In the genomic region with DNA sequence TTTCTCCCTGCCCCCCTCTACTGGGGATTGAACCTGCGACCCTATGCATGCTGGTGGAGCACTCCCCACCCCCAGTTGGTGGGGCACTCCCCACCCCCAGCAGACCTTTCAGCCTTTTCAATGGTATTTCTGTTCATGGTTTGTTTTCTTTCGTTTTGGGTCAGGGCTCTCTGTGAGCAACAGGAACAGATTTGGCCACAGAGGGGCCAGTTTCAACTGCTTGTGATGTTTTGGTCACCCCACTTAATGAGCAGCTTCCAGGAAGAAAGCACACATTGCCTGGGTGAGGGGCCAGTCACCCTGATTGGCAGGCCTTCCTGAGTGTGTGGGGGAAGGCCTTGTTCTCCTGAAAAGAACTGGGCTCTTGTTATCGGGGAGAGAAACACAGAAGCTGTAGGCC, we compare ENCODE assay signal across 12 mouse cellular contexts.
DNase-seq lines count a peak whose midpoint lies in the region; ATAC-seq and TF ChIP-seq lines count a peak whose summit lies in the region.
"Had no signal": no experiment of that assay in that cellular context is flagged by ENCODE, and none has a peak within 500 bp of the region (broad histone marks: within the 10 kb centered on the region; RNA-seq: fewer than 3 reads in every experiment).

No protein-coding gene starts in this region.

- H3K4me1 ChIP-seq in kidney, embryonic 15.5 days: peaks cover 16% of the 10 kb centered on the region
- H3K4me1 ChIP-seq in embryonic facial prominence, embryonic 11.5 days (ENCODE audit: control insufficient read depth, insufficient read depth, low read length): no peaks in the 10 kb centered on the region
- peaks cover 7% of the 10 kb centered on the region; the same call in 1 of the 2 replicates for H3K4me1 ChIP-seq in limb, embryonic 14.5 days (ENCODE audit: control insufficient read depth, insufficient read depth, low read length)
- no peaks in the 10 kb centered on the region; the same call in 1 of the 2 replicates for H3K4me1 ChIP-seq in intestine, embryonic 16.5 days (ENCODE audit: control insufficient read depth, insufficient read depth, low read length)
- H3K4me1 ChIP-seq: liver, embryonic 15.5 days had no signal

- ATAC-seq in kidney, embryonic 15.5 days (replicated peaks; ENCODE audit: low FRiP score): peak; percentile 49
- no peak for ATAC-seq in embryonic facial prominence, embryonic 11.5 days (replicated peaks; ENCODE audit: insufficient number of reproducible peaks, low FRiP score, low TSS enrichment, low read depth)
- ATAC-seq in limb, embryonic 14.5 days (ENCODE audit: low FRiP score, low read depth): no peak
- no peak for ATAC-seq in intestine, embryonic 16.5 days

- H3K4me3 ChIP-seq in kidney, embryonic 15.5 days (replicated peaks): no peak overlapping the region
- H3K4me3 ChIP-seq in embryonic facial prominence, embryonic 11.5 days (ENCODE audit: low read depth, low read length): no peak overlapping the region
- H3K4me3 ChIP-seq in limb, embryonic 14.5 days (replicated peaks; ENCODE audit: low read length): no peak overlapping the region
- no peak overlapping the region for H3K4me3 ChIP-seq in intestine, embryonic 16.5 days (ENCODE audit: low read length)
- H3K4me3 ChIP-seq: heart, embryonic 13.5 days; hindbrain, embryonic 13.5 days; liver, embryonic 15.5 days had no signal

- no peaks in the 10 kb centered on the region for H3K27me3 ChIP-seq in kidney, embryonic 15.5 days
- no peaks in the 10 kb centered on the region for H3K27me3 ChIP-seq in embryonic facial prominence, embryonic 11.5 days (ENCODE audit: control insufficient read depth, insufficient read depth, low read length)
- no peaks in the 10 kb centered on the region for H3K27me3 ChIP-seq in limb, embryonic 14.5 days (ENCODE audit: control insufficient read depth, insufficient read depth, low read length)
- H3K27me3 ChIP-seq in intestine, embryonic 16.5 days (replicated peaks; ENCODE audit: control insufficient read depth, insufficient read depth, low read length): no peaks in the 10 kb centered on the region
- H3K27me3 ChIP-seq: heart, embryonic 13.5 days; liver, embryonic 15.5 days had no signal

- peak overlapping the region; percentile 41 for H3K27ac ChIP-seq in kidney, embryonic 15.5 days
- H3K27ac ChIP-seq in embryonic facial prominence, embryonic 11.5 days (replicated peaks; ENCODE audit: low read depth, low read length): 0 out of 2 replicates have a peak overlapping the region, but pooled peaks have one; percentile 24
- peak overlapping the region; percentile 28; the same call in 1 of the 2 replicates for H3K27ac ChIP-seq in limb, embryonic 14.5 days (replicated peaks; ENCODE audit: low read depth, low read length)
- H3K27ac ChIP-seq in intestine, embryonic 16.5 days (ENCODE audit: low read length): no peak overlapping the region
- H3K27ac ChIP-seq: heart, embryonic 13.5 days; hindbrain, embryonic 13.5 days; liver, embryonic 15.5 days had no signal

- H3K36me3 ChIP-seq in kidney, embryonic 15.5 days: no peaks in the 10 kb centered on the region
- no peaks in the 10 kb centered on the region for H3K36me3 ChIP-seq in embryonic facial prominence, embryonic 11.5 days (replicated peaks; ENCODE audit: control insufficient read depth, insufficient read depth, low read depth, low read length)
- H3K36me3 ChIP-seq in limb, embryonic 14.5 days (ENCODE audit: control insufficient read depth, insufficient read depth, low read length): no peaks in the 10 kb centered on the region
- no peaks in the 10 kb centered on the region for H3K36me3 ChIP-seq in intestine, embryonic 16.5 days (ENCODE audit: control insufficient read depth, insufficient read depth, low read length)
- H3K36me3 ChIP-seq: heart, embryonic 13.5 days; hindbrain, embryonic 13.5 days; liver, embryonic 15.5 days had no signal

- H3K9me3 ChIP-seq in kidney, embryonic 15.5 days (replicated peaks): no peaks in the 10 kb centered on the region
- no peaks in the 10 kb centered on the region for H3K9me3 ChIP-seq in embryonic facial prominence, embryonic 11.5 days (replicated peaks; ENCODE audit: control insufficient read depth, low read length)
- H3K9me3 ChIP-seq in limb, embryonic 14.5 days (ENCODE audit: control insufficient read depth, low read length): 0 out of 2 replicates have a peak, but pooled peaks cover 4% of the 10 kb centered on the region
- no peaks in the 10 kb centered on the region for H3K9me3 ChIP-seq in intestine, embryonic 16.5 days (ENCODE audit: control insufficient read depth, low read length)
- H3K9me3 ChIP-seq: heart, embryonic 13.5 days; hindbrain, embryonic 13.5 days; liver, embryonic 15.5 days had no signal

- 16% methylated on average over 3 of the region's 3 CpGs for WGBS in kidney, embryonic 15.5 days
- 10% methylated on average over 3 of the region's 3 CpGs for WGBS in embryonic facial prominence, embryonic 11.5 days
- WGBS in limb, embryonic 14.5 days: 31% methylated on average over 3 of the region's 3 CpGs
- 47% methylated on average over 3 of the region's 3 CpGs for WGBS in intestine, embryonic 16.5 days

- DNase-seq in kidney, postnatal 14 days: no peak
- DNase-seq in brain, embryonic 14.5 days (ENCODE audit: low read depth): peak; percentile 82
- peak; percentile 61 for DNase-seq in embryonic facial prominence, embryonic 11.5 days (ENCODE audit: low spot score)
- DNase-seq in limb, embryonic 14.5 days (ENCODE audit: low spot score): no peak
- no peak for DNase-seq in cerebellum, adult 18-20 months
- DNase-seq: cerebellum, postnatal 14 days; thymus, postnatal 4 days had no signal

- no peak for TF ChIP-seq POLR2A in brain, embryonic 14.5 days (IDR thresholded peaks at IDR 0.05; ENCODE audit: borderline replicate concordance, extremely low read depth, insufficient read depth, insufficient read length, poor library complexity, severe bottlenecking)
- TF ChIP-seq POLR2A in limb, embryonic 14.5 days (IDR thresholded peaks at IDR 0.05; ENCODE audit: borderline replicate concordance, extremely low read depth, insufficient read depth, insufficient read length): no peak

- H3K9ac ChIP-seq in kidney, embryonic 15.5 days: no peak overlapping the region
- H3K9ac ChIP-seq in embryonic facial prominence, embryonic 11.5 days (replicated peaks; ENCODE audit: low read length): no peak overlapping the region
- 0 out of 2 replicates have a peak overlapping the region, but pooled peaks have one; percentile 12 for H3K9ac ChIP-seq in limb, embryonic 14.5 days (ENCODE audit: low read depth, low read length, severe bottlenecking)
- no peak overlapping the region for H3K9ac ChIP-seq in intestine, embryonic 16.5 days (ENCODE audit: low read depth, low read length)
- H3K9ac ChIP-seq: heart, embryonic 13.5 days; hindbrain, embryonic 13.5 days; liver, embryonic 15.5 days had no signal

- no peak overlapping the region for H3K4me2 ChIP-seq in kidney, embryonic 15.5 days
- H3K4me2 ChIP-seq in embryonic facial prominence, embryonic 11.5 days (ENCODE audit: low read depth, low read length): no peak overlapping the region
- H3K4me2 ChIP-seq in limb, embryonic 14.5 days (replicated peaks; ENCODE audit: low read depth, low read length, severe bottlenecking): no peak overlapping the region
- no peak overlapping the region for H3K4me2 ChIP-seq in intestine, embryonic 16.5 days (ENCODE audit: low read depth, low read length)
- H3K4me2 ChIP-seq: heart, embryonic 13.5 days; hindbrain, embryonic 13.5 days; liver, embryonic 15.5 days had no signal

- no peak for TF ChIP-seq CTCF in brain, embryonic 14.5 days (IDR thresholded peaks at IDR 0.05; ENCODE audit: borderline replicate concordance, extremely low read depth, insufficient read depth, insufficient read length)

Comparison
In these comparisons a context has a peak if more than half of its experiments do, and no peak if none do; other contexts are left out.
1. DNase-seq: peak in brain, embryonic 14.5 days (single experiment) and embryonic facial prominence, embryonic 11.5 days (single experiment); none in kidney, postnatal 14 days (single experiment), limb, embryonic 14.5 days (single experiment) and cerebellum, adult 18-20 months (0 of 2).